Mouse (Mus musculus): ENCODE results near the gene Cks1brt. TPM values are rescaled to one million over a fixed set of nuclear protein-coding genes. Genes with fewer than 3 reads are reported as not detected.

Cks1brt gene
- polyA plus RNA-seq, 1 experiment from 2014 or later, result not detected

Small RNAs within 50 kb of the gene (microRNA-seq; reads per million reads assigned to microRNA genes)
- gene Gm23388 (ENCODE audit: borderline number of aligned reads), result 13.2 reads per million, percentile 16 among the genes with 10 or more reads in this experiment

Other genes with a start within 250 kb of the Cks1brt start
- 11.1 and 14.4 TPM in 2 replicates for gene Klf1, start 250.0 kb upstream of the Cks1brt start, polyA plus RNA-seq (2014; fragmentation: Nextera tagmentation; extraction: Ambion mirVana)
- 5.5 and 7.2 TPM in 2 replicates for gene Dnase2a, start 243.4 kb upstream of the Cks1brt start, polyA plus RNA-seq (2014; fragmentation: Nextera tagmentation; extraction: Ambion mirVana)
- 2.8 and 3.9 TPM in 2 replicates for gene Mast1, start 214.6 kb upstream of the Cks1brt start, polyA plus RNA-seq (2014; fragmentation: Nextera tagmentation; extraction: Ambion mirVana)
- gene Rtbdn, start 204.9 kb upstream of the Cks1brt start, polyA plus RNA-seq (2014; fragmentation: Nextera tagmentation; extraction: Ambion mirVana), result not detected in 2 replicates
- not detected in 2 replicates for gene Gm49661, start 182.5 kb upstream of the Cks1brt start, polyA plus RNA-seq (2014; fragmentation: Nextera tagmentation; extraction: Ambion mirVana)
- 1,219 and 1,316 TPM in 2 replicates for gene Prdx2, start 182.3 kb upstream of the Cks1brt start, polyA plus RNA-seq (2014; fragmentation: Nextera tagmentation; extraction: Ambion mirVana)
- 109 and 137 TPM in 2 replicates for gene Rnaseh2a, start 182.2 kb upstream of the Cks1brt start, polyA plus RNA-seq (2014; fragmentation: Nextera tagmentation; extraction: Ambion mirVana)
- gene Junb, start 173.2 kb upstream of the Cks1brt start, polyA plus RNA-seq (2014; fragmentation: Nextera tagmentation; extraction: Ambion mirVana), result 5.4 and 6.2 TPM in 2 replicates
- gene Hook2, start 161.3 kb upstream of the Cks1brt start, polyA plus RNA-seq (2014; fragmentation: Nextera tagmentation; extraction: Ambion mirVana), result 11.3 and 14.2 TPM in 2 replicates
- not detected in 2 replicates for gene Best2, start 137.4 kb upstream of the Cks1brt start, polyA plus RNA-seq (2014; fragmentation: Nextera tagmentation; extraction: Ambion mirVana)
- gene Asna1, start 126.6 kb upstream of the Cks1brt start, polyA plus RNA-seq (2014; fragmentation: Nextera tagmentation; extraction: Ambion mirVana), result 130 and 132 TPM in 2 replicates
- 172 and 178 TPM in 2 replicates for gene Trir, start 125.1 kb upstream of the Cks1brt start, polyA plus RNA-seq (2014; fragmentation: Nextera tagmentation; extraction: Ambion mirVana)
- gene Tnpo2, start 115.0 kb upstream of the Cks1brt start, polyA plus RNA-seq (2014; fragmentation: Nextera tagmentation; extraction: Ambion mirVana), result 17.0 and 20.5 TPM in 2 replicates
- 20.4 and 21.2 TPM in 2 replicates for gene Fbxw9, start 91.9 kb upstream of the Cks1brt start, polyA plus RNA-seq (2014; fragmentation: Nextera tagmentation; extraction: Ambion mirVana)
- not detected in 2 replicates for gene Gm5741, start 83.9 kb upstream of the Cks1brt start, polyA plus RNA-seq (2014; fragmentation: Nextera tagmentation; extraction: Ambion mirVana)
- 61.9 and 67.7 TPM in 2 replicates for gene Dhps, start 80.2 kb upstream of the Cks1brt start, polyA plus RNA-seq (2014; fragmentation: Nextera tagmentation; extraction: Ambion mirVana)
- gene Wdr83os, start 71.2 kb upstream of the Cks1brt start, polyA plus RNA-seq (2014; fragmentation: Nextera tagmentation; extraction: Ambion mirVana), result 117 and 127 TPM in 2 replicates
- 48.6 and 52.2 TPM in 2 replicates for gene Wdr83, start 70.6 kb upstream of the Cks1brt start, polyA plus RNA-seq (2014; fragmentation: Nextera tagmentation; extraction: Ambion mirVana)
- gene Man2b1, start 68.7 kb upstream of the Cks1brt start, polyA plus RNA-seq (2014; fragmentation: Nextera tagmentation; extraction: Ambion mirVana), result 19.5 and 21.9 TPM in 2 replicates
- 1.8 and 2.0 TPM in 2 replicates for gene Zfp791, start 28.8 kb upstream of the Cks1brt start, polyA plus RNA-seq (2014; fragmentation: Nextera tagmentation; extraction: Ambion mirVana)
- gene Olfr371, start 74.1 kb downstream of the Cks1brt start, polyA plus RNA-seq (2014; fragmentation: Nextera tagmentation; extraction: Ambion mirVana), result not detected in 2 replicates
- 158 and 166 TPM in 2 replicates for gene Orc6, start 147.7 kb downstream of the Cks1brt start, polyA plus RNA-seq (2014; fragmentation: Nextera tagmentation; extraction: Ambion mirVana)
- gene Vps35, start 147.9 kb downstream of the Cks1brt start, polyA plus RNA-seq (2014; fragmentation: Nextera tagmentation; extraction: Ambion mirVana), result 176 and 187 TPM in 2 replicates
- 2.9 and 3.9 TPM in 2 replicates for gene Mylk3, start 234.4 kb downstream of the Cks1brt start, polyA plus RNA-seq (2014; fragmentation: Nextera tagmentation; extraction: Ambion mirVana)